Mouse (Mus musculus) bone marrow macrophage, adult 2 months (primary cell): ENCODE measurements around the gene Rara.

ENCODE experiments used
- CTCF ChIP-seq: IDR thresholded peaks from 2 replicates; pipeline ENCODE4 v1.5.1; 2012; ENCODE audit warnings: low read depth, mild to moderate bottlenecking, low read length, moderate library complexity
- POLR2A ChIP-seq: IDR thresholded peaks from 2 replicates; pipeline ENCODE4 v1.6.1; 2012; ENCODE audit warnings: mild to moderate bottlenecking, low read depth, low read length, borderline replicate concordance

- TF ChIP-seq CTCF (no peak), POLR2A (no peak)
Measured at GRCm38 (mm10) chr11:98985542-98985941, 57.9 kb downstream of the Rara start.
